Mouse (Mus musculus): ENCODE results near the gene Nbea.

GRCm38 (mm10) chr3:55787487-55788213, 395.9 kb downstream of the Nbea start:
- TF ChIP-seq POLR2A (IDR thresholded peaks at IDR 0.05; ENCODE audit: borderline replicate concordance, control insufficient read depth, low read depth, low read length) (no peak), CTCF (IDR thresholded peaks at IDR 0.05; ENCODE audit: control insufficient read depth, insufficient read depth, low read length) (no peak)

Data from bone marrow, adult 2 months (tissue).